Mouse (Mus musculus): ENCODE measurements around the gene Cbx5. TPM values are rescaled to one million over a fixed set of nuclear protein-coding genes. Genes with fewer than 3 reads are reported as not detected.

Gene Cbx5
- polyA plus RNA-seq, 3 experiments from 2014 or later, result 21.7 to 48.8 (median 23.8) TPM

DNA sequence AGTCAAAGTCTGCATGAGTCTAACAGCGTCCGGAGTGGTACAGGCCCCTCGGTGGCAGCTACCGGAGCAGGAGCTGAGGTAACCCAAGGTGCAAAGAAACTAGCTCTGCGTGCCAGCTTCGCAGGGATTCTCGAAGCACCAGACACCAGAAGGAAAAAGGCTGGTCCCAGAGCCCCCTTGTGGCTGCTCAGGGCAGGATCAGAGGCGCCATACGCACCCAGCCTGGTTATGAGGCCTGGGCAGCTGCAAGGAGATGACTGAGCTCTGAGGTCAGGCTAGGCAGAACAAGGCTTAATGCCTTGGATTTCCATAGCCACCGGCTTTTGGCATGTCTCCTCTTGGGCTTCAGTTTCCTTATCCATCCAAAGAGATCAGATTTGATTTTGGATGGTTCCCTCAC is 67.1 kb downstream of the Cbx5 start:
- ATAC-seq, result peak; percentile 39

DNA sequence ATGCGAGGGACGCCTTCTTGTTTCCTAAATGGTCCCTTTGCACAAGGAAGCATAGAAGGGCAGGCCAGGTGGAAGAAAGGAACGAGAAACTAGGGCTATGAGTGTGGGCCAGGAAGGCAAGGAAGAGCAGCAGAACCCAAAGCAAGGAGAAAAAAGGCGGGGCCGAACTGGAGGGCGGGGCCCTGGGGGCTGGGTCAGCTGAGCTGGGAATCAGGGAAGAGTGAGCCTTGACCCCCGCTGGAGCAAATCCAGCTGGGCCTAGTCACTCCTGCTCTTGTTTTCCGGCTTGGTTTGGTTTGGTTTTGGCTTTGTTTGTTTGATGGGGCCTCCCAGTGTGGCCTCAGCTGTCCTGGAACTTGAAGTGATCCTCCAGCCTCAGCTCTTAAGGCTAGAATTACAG is 68.3 kb downstream of the Cbx5 start:
- no peak for ATAC-seq

DNA sequence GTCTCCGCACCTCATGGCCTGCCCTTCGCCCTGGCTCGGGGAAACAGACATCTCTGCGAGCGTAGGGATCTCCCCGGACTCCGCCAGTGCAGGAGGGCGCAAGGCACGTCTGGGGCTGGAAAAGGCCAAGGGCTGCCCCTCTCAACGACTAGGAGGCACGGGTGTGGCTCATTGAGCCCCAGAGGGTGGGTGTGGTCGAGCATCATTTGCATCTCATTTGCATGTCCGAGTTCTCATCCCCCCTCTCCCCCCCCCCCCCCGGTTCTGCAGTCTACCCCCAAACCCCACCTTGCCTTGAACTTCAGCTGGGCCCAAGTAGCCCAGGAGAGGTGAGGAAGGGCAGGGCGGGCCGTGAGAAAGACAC is 69.3 kb downstream of the Cbx5 start:
- ATAC-seq, result no peak

DNA sequence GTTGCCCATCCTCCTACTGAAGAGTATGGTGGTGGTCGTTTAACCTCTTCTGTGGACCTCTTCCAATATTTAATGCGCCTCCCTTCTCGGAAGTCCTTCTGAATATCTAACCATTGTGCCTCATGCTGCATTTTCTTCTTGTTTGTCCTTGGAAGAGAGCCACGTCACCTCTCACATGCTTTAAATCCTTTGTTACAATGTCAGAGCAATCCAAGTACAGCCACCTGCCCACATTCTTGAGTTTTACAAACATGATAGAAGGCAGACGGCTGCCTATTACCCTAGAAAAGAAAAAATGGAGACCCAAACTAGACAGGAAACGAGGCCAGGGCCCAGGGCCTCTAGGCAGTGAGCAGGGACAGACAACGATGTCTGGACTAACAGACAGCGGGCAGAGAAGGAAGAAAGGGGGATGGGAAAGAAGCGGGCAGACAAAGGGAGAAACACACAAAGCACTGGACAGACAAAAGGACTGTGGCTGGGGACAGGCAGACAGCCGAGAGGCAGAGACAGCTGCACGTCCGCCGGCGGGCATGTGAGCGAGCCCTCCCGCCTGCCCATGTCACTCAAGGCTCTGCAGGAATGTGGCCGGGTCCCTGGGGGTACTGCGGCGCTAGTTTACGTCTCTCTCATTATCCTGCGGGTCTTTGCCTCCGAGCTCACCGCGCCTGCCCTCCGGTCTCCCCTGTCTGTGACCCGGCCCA is 69.9 kb downstream of the Cbx5 start:
- no peak for ATAC-seq

DNA sequence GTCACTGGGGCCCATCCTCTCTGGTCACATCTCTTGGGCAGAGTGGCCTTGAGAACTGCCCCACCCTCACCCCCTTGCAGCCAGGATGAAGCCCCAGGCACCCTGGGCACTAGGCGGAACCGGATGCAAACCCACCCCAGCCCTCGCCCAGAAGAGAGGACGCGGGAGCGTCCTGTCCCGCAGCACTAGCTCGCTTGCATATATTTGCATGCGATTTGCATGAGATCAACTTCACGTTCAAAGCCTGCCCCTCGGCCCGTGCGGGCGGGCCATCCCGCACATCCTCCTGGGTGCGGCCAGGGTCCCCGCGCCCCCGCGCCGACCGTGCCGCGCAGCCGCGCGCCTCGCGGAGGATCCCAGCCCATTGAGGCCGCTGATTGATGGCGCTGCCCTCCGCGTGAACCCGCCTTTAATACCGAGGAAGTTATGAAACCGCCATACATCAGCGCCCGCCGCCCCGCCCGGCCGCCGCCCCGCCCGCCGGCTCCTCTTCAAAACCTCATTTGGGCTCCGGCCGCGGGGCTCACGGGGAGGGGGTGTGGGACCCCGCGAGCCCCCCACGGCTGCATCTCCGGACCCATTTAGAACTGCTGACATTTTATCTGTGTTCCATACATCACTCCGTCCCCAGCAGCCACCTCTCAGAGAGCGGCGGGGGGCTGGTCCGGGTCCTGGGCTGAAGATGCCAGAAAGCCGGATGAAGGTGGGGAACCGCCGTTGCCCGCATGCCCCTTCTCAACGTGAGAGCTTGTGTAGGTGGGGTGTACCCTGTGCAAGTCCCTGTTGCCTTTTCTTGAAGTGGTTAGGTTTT is 70.6 kb downstream of the Cbx5 start:
- peak; percentile 76 for ATAC-seq

DNA sequence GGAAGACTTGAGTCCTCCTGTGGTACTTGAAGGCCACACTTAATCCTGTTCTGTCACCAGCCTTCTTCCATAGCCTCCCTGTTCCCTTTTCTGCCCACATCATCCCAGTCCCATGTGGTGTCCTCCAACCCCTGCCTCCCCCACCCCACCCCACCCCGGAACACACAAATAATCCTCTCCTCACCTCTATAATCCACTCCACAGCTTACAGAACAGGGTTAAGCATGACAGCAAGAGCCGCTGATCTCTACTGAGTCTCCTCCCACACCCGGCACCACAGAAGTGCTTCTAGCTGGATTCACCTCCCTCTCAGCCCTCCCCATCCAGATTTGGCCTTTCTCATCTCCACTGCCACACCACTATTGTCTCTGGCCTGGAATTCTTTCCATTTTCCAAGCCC is 71.8 kb downstream of the Cbx5 start:
- ATAC-seq, result no peak

DNA sequence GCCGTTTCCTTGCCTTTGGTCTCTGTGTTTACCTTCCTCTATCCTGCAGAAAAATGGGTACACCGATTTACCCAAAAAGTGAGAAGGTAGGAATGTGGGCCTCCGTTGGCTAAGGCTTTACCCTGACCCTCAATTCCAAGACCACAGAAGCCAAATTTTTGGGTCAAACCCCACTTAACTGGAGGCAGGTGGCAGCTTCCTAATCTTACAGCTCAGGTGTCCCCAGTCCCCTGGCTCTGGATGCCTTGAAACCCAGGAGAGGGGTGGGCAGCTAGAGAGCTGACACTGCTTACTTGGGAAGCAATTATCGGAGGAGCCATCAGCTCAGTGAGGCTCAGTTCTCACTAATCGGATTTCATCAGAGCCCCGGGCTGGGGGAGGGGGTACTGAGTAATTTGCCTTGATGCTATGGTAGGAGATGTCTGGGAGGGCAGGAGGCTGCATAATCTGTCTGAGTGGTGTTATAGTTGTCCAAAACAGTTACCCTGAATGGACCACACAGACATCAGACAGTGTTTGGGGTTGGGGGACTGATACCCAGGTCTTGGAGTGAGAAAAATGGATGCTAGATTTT is 72.5 kb downstream of the Cbx5 start, which contains the start of gene Smug1:
Gene Smug1, minus strand, starts transcription at position 51 of the 574 bp plus-strand sequence.
- ATAC-seq, result no peak

DNA sequence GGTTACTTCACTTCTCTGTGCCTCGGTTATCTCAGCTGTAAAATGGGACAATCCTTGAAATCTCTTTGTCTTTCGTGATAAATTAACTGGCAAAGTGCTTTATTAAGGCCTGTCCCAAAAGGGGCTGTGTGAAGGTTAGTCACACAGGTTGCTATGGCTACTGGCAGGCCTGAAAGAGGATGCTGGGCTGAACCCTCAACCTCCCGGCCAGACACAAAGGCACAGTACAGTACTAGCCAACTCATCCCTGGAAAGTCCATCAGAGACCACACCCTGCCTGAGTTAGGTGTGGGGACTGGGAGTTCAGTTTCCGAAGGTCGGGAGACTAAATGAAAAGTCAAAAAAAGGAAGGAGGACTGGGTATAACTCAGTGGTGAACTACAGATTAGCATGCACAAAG is 73.7 kb downstream of the Cbx5 start:
- ATAC-seq, result no peak

DNA sequence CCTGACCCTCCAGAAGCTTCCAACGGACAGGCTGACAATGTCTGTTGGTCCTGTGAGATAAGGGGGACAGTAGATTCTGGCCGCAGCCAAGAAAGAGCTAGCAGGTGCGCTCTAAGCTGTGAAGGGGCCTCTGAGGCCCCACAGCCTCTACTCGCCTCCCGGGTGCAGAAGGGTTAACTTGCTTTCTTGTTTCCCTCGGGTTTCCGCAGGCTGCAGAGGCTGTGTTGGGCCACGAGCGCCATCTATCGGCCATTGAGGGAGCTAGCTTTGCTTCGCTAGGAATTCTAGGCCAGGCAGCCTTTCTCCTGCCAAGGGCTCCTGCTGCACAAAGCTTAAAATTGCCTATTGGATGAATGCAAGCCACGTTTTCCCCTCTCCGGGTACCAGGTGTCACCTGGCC is 74.2 kb downstream of the Cbx5 start:
- peak; percentile 46 for ATAC-seq

DNA sequence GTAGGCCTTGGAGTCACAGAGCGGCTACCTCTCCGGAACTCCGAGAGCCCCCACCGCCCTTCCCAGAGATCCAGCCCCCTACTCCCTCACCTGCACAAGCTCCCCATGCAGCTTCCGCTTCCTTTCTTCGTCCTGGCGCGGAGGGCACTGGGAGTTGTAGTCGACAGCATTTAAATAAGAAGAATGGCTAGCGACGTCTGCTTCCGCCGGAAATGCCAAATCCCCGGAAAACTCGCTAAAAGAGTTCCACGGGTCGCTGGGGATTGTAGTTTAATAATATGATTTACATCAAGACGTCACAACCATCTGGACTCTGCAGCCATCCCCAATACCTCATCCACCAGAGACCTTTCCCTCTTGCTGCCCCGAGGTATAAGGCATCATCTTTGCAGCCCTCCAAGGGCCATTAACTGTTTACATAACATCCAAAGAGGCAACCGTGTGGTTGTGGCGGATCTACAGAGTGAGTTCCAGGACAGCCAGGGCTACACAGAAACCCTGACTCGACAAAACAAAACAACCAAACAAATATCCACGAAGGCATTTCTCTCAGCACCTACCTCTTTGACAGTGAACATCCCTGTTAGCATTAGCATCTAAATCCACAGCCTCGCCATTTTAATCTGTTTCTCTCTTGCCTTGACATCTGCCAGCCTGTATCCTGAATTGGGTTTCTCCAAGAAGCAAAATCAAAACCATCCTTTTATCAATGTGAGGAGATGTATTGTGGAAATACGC is 76.3 kb downstream of the Cbx5 start:
- ATAC-seq, result peak; percentile 97

DNA sequence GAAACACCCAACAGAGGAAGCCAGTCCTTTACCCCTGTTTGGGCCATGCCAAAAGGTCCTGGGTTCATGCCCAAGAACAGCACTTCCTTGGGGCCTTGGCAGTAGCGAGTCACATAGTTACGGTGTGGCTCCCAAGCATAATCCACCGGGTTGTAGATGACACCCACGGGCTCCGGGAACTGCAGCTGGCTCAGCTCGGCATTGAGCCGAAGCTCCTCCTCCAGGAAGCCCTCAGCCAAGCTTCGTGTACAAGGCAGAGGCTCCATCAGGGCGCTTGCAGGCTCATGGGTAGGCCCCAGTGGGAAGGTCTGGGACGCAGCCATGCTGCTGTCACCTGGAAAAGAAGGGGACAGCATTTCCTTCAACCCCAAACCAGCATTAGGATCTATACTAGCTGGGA is 82.0 kb downstream of the Cbx5 start:
- no peak for ATAC-seq

DNA sequence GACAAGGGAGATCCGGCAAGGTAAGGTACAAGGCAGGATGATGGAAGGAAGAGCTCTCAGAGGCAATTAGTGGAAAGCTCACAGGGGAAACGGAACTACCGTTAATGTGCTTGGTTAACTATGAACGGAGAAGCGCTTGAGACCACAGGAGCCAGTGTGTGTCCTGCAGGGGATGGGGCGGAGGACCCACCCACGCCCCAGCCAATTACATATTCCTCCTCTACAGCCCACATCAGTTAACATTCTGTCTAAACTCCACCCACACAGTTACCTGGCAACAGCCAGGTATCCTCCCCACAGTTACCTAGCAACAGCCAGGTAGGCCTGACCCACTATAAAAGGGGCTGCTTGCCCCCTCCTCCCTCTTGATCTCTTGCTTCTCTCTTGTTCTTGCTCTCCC is 82.7 kb downstream of the Cbx5 start:
- ATAC-seq, result no peak

DNA sequence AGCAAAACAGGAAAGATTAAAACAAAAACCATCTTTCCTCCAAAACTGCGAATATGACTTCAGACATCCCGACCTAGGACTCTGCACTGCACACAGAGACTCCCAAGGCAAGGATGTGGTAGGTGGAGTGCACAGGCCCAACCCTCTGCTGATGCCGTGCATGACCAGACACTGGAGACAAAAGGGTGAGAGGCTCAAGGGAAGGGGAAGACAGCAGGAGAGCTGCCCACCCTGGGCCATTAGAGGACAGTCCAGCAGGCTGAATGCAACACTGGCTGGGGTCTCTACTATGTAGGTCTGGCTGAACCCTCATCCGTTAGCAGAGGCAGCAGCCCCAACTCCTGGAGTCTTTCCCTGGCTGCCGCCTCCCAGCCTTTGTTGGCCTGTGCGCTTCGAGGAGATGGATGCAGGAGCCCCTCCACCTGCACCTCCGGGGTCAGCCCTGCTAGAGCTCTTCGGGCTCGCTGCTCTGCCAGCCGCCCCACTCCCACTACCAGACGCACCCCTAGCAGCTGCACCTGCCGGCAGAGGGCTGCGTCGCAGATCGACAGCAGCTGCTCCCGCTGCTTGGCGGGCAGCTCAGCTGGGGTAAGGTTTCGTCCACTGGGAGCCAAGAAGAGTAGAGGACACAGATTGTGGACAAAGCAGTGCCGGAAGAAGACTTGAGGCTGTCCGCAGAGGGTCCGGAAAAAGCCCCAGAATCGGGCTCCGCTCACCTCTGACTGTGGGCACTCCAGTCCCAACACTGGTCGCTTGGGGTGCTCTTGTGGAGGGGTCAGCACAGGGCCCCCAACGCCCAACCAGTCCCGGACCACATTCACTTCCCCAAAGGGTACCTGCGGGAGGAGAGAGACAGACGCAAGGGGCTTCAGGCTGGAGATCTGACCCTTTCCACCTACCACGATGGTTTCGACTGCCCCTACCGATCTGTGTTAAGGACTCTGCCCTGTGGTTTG is 84.0 kb downstream of the Cbx5 start:
- no peak for ATAC-seq

DNA sequence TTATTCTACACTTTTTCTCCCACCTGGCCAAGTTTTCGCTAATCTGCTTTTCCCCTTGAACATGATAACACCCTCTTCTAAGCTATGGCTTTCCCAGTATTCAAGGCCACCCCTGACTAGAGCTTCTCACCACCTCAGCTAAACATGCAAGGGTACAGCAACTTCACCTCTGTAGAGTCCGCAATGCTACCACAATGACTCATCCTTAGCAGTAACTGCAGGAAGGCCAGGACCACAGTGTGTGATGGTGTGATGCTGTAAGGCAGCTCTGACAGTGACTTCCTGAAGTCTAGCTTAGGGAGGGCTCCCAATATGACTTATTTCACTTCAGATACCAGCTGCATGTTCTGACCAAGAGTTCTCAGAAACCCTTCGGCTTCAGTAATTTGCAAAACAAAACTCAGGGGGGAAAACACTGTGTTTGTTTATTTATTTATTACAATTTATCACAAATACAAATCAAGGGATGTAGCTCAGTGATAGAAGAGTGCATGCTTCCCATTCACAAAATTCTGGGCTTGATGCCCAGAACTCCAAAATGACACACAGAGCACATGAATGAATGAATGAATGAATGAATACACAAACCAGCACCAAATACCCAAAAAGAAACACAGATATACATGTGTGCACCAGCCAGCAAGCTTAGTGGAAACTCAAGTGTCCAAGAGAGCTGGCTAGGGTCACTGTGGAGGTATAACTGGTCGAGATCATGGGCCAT is 86.6 kb downstream of the Cbx5 start:
- peak; percentile 50 for ATAC-seq

DNA sequence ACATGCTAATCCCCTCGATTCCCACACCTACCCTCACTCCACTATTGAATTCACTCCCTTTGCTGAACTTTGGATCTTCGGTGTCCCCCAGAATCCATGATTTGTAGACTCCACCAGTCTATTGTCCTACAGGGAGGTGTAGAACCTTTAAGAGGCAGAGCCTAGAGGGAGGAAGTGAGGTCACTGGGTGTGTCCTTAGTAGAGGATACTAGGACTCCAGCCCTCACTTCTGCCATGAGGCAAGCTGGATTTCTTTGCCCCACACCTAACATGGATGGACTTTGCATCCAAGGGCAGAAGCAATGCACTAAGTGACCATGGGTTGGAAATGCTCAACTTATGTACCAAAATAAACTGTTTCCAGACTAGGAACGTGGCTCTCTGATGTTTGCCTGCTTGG is 87.2 kb downstream of the Cbx5 start:
- ATAC-seq, result no peak

DNA sequence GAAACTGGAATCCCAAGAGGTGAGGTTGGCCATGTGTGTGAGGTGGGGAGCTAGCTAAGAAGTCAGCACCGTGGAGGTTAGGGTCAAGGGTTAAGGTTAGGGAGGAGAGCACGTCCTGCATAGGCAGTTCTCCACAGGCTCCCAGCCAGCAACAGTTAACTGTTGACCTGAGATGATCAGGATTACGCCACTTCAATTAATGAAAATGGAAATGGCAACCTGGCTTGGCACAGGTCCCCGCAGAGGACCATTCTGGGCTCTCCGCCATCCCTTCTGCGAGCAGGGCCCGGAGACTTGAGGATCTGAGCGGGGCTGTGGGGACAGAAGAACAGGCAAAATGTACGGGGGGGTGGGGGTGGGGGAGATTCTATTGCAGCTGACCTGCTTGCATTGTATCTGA is 91.8 kb downstream of the Cbx5 start:
- no peak for ATAC-seq

DNA sequence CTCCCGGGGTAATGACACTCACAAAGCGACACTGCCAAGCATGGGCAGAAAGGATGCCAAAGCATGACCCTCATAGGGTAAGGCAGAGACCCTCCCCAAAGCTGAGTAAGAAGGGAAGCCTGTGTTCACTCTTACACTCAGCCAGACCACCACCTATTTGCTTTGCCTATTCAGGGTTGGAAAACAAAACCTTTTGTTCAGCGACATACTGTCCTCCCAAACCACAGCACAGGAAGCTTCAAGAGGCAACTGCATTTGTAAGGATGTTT is 92.3 kb downstream of the Cbx5 start:
- no peak for ATAC-seq

DNA sequence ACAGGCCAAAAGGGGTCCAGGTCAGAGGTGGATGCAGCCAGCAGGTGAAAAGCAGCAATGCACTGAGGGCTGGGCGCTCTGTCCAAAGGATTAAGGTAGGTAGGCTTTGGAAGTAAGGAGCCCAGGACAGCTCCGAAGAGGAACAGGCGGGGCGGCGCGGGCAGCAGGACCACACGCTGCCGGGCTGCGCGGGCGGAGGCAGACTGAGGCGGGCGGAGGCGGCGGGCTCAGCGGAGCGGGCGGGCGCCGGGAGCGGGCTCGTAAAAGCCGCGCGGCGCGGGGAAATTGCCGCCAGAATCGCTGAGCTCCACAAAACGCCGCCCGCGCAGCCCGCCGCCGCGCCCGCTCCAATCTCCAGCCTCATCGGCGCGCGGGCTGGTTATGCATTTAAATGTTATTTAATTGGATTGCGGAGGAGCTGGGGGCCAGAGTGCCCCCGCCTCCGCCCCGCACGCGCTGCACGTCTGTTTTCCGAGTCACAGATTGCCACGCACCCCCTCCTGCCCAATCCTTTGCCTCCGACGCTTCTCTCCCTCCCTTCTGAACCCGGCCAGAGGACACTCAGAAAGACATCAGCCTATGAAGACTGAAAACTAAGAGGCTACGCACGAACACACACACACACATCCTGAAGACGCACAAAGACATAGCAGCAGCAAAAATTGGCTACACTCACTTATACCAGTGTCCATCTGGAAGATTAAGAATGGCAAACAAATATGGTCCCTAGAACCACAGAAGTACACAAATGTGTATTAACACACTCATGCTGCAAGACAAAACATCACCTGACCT is 92.8 kb downstream of the Cbx5 start:
- no peak for ATAC-seq

DNA sequence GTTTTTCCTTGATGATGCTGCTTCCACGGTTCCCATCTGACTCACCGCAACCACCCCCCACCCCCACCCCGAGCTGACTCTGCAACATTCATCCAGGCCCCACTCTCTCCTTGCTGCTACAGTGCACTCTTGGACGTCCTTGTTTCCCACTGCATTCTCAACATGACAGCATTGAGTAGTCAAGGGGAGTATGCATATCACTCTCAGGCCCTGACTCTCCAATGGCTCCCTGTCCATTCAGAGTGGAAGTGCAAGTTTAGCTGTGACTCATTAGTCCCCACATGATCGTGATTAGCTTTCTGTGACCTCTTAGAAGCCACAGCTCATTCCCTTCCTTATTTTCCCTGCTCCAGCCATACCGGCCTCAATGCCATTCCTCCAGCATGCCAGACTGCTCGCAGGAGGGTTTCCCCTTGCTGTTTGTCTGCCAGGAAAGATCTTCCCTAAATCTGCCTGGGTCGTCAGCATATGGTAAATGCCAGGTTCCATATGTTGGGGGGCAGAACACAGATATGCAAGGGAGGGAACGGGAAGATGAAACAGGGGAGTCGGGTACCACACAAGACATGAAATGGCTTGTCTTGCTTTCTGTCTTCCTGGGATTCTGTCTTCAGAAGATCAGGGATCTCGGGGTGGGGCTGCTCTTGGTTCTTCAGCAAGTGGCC is 93.8 kb downstream of the Cbx5 start:
- no peak for ATAC-seq

DNA sequence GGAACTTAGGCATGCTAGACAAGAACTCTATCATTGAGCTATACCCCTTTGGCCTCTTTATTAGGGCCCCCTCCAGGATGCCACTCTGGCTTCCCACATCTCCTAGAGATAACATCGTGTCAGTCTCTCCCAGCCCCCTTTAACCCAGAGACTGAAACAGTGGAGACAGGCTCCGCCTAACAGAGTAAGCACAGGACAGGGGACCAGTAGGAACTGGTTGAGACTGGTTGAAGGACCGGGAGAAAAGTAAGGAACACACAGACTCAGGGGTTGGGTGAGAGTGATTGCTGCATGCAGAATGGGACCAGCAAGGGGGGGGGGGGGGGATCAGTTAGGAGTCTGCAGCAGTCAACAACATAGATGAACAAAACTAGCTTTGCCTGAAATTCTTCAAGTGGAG is 95.4 kb downstream of the Cbx5 start:
- ATAC-seq, result no peak
